Comparison of ENCODE assay signal across 24 mouse cellular contexts in the genomic region with DNA sequence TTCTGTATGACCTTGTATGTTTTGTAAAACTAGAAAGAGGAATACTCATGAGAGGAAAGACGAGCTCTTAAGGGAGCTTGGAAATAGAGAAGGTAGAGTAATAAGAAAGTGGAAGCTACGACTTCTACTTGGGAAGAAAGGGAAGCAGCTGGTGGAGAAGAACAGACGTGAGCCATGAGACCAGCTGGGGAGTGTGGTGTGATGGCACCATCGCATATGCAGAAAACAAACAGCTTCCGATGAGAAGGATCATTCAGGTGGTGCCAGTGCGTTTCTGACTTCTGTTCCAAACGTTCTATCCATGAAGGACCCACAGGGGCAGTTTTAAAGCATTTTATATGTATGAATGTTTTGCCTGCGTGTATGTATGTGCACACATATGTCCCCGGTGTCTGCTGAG. TPM values are rescaled to one million over a fixed set of nuclear protein-coding genes. Genes with fewer than 3 reads are reported as not detected.
A peak's percentile ranks its signal among the peaks of the same experiment; 100 is the strongest.
DNase-seq lines count a peak whose midpoint lies in the region; ATAC-seq lines count a peak whose summit lies in the region.
"Had no signal": no experiment of that assay in that cellular context is flagged by ENCODE, and none has a peak within 500 bp of the region (broad histone marks: within the 10 kb centered on the region; RNA-seq: fewer than 3 reads in every experiment).

No protein-coding gene starts in this region.

- peak; percentile 78 for ATAC-seq in frontal cortex, adult (ENCODE audit: low TSS enrichment)
- ATAC-seq: forebrain, embryonic 15.5 days; hindbrain, embryonic 16.5 days; Patski had no signal

- DNase-seq in frontal cortex, adult 2 months (ENCODE audit: extremely low spot score in 1 of 2, low spot score in 1 of 2), result no peak
- peak; percentile 34 for DNase-seq in layer of hippocampus, adult 9-11 months
- DNase-seq in layer of hippocampus, postnatal 36 days, result no peak
- DNase-seq in right cerebral cortex, postnatal 25 days, result peak; percentile 17
- no peak for DNase-seq in right cerebral cortex, postnatal 36 days (ENCODE audit: low spot score in 2 of 2)
- peak; percentile 46 for DNase-seq in telencephalon, adult 2 months (ENCODE audit: low read depth, low spot score)
- no peak for DNase-seq in left cerebral cortex, postnatal 10 days (ENCODE audit: extremely low spot score in 1 of 2, low spot score in 2 of 2)
- DNase-seq: adrenal gland, postnatal 10 days; adrenal gland, postnatal 36 days; B cell, adult 2 months; cerebellum, adult 11-12 months; cerebellum, adult 8-10 months; cerebellum, postnatal 10 days; cerebellum, postnatal 36 days; embryo, embryonic 11 days; gastrocnemius, postnatal 10 days; gastrocnemius, postnatal 36 days; heart, postnatal 36 days had no signal

- intact Hi-C loops in left cerebral cortex, postnatal 10 days (cut with DNase I), result no loop called here

RNA-seq across cellular contexts. Expression of a gene that starts 13.5 kb away (rescaled TPM):
- polyA plus RNA-seq in frontal cortex, adult 2 months (2012; rRNA removed), result 73.6 and 80.4 TPM in 2 replicates
- 10 to 100 TPM; 32.0 to 32.6 TPM for total RNA-seq in layer of hippocampus, postnatal 36 days (2021)
- total RNA-seq in left cerebral cortex, postnatal 10 days (2021), result 10 to 100 TPM; 35.5 to 38.3 TPM
- polyA plus RNA-seq: erythroblast, embryonic 14.5 days; G1E had no signal

Comparison
In these comparisons a context has a peak if more than half of its experiments do, and no peak if none do; other contexts are left out.
1. DNase-seq: peak in layer of hippocampus, adult 9-11 months (single experiment), right cerebral cortex, postnatal 25 days (single experiment) and telencephalon, adult 2 months (single experiment); none in frontal cortex, adult 2 months (0 of 2), layer of hippocampus, postnatal 36 days (0 of 2), right cerebral cortex, postnatal 36 days (0 of 2) and left cerebral cortex, postnatal 10 days (0 of 2).